Mouse (Mus musculus) heart, adult 8-10 months (tissue): ENCODE data around the gene Slc9a8. TPM values are rescaled to one million over a fixed set of nuclear protein-coding genes. Genes with fewer than 3 reads are reported as not detected.

Experiments used
- DNase-seq: peaks from one replicate; pipeline ENCODE4 v3.0.0; 2022; ENCODE audit warnings: low spot score
- total RNA-seq, 4 experiments: library from RNA; stranded (reverse); gene quantifications; 2 replicates each; pipeline ENCODE4 v1.2.4; 2022

The Slc9a8 gene
- total RNA-seq, 4 experiments from 2014 or later, result 24.6 to 30.5 (median 25.6) TPM

GRCm38 (mm10) chr2:167414461-167414860, 7.1 kb upstream of the Slc9a8 start:
- DNase-seq, result no peak

DNA sequence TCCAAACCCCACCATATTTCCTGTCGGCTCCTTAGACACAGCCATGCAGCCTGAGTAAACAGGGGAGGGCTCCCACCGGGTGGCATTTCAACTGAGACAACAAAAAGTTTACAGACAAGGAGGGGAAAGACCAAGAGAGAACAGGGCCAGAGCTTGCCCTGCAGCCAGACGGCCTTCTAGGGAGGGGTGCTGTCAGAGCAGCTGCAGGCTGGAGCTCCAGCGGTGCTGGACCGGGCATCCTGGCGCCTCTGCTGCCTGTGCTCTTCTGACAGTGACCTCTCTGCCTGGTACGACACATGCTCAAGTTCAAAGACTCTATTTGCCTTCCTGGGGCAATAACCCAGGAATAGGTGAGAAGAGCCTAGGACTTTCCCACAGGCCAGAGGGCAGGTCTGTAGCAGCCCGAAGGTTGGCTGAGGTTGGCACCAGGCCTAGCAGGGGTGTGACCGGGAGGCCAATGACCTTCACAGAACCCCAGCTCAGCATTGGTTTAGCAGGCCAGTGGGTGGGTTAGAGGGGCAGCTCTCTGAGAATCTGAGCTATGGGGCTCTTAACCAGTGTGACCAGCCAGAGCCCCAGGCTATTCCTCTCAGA, 5.4 kb upstream of the Slc9a8 start:
- DNase-seq, result no peak

DNA sequence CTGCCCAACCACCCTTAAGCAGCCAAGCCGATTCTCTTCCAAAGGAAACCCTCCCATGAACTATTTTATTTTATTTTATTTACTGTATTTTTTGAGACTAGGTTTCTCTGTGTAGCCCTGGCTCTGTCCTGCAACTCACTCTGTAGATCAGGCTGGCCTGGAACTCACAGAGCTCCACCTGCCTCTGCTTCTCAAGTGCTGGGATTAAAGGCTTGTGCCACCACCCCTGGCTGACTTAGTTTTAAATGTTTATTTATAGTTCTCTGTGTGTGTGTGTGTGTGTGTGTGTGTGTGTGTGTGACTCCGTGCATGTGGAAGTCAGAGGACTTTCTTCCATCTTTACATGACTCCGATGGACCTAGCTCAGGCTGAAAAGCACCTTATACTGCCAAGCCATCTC, 4.5 kb upstream of the Slc9a8 start:
- no peak for DNase-seq

DNA sequence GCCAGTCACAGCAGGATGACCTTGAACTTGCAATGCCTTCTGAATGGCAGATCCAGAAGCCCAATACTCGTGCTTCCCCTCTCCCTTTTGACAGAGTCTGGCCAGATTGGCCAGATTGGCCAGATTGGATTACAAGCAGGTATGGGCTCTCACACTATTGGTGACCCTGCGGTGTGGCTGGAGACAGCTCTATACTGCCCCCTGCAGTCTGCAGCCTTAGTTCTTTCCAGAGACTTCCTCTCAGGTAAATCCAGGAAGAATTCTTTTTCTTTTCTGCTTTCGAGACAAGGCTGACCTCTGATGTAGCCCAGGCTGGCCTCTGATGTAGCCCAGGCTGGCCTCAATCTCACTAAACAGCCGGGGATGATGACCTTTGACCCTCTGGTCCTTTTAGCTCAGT, 3.8 kb upstream of the Slc9a8 start:
- peak; percentile 61 for DNase-seq

GRCm38 (mm10) chr2:167419204-167419603, 2.3 kb upstream of the Slc9a8 start:
- peak; percentile 73 for DNase-seq

DNA sequence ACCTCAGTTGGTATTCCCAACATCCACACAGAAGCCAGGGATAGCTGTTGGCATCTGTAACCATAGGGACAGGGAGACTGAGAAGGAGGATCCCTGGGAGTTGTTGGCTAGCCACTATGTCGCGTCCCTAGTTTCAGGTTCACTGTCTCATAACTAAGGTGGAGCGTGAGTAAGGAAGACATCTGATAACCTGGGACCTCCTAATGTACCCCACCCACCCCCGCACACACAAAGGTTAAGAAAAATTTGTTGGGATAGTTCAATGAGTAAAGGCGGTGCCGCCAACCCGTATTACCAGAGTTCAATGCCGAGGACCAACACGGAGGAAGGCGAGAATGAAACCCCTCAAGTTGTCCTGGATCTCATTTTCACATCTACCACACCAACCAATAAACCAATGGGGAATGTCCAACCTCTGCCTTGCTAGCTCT, 686 bp upstream of the Slc9a8 start:
- DNase-seq, result no peak

DNA sequence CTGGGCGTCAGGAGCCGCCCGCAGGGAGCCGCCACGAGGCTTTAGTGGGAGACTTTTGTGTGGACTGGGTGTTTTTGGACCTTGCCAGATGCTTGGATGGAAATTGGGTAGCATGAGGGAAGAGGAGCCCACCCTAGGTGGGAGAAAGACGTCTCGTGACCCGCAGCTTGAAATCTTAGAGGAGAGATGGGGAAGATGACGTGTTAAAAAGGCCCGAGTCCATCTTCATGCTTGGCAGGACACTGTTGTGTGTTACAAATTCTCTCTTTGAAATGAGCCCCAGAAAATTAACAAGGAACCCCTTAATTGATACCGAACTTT, 598 bp downstream of the Slc9a8 start:
- DNase-seq, result no peak

- no peak for DNase-seq
Measured at GRCm38 (mm10) chr2:167423031-167423611, 1.6 kb downstream of the Slc9a8 start.

- DNase-seq, result no peak
Measured at GRCm38 (mm10) chr2:167424040-167424439, 2.5 kb downstream of the Slc9a8 start.

DNA sequence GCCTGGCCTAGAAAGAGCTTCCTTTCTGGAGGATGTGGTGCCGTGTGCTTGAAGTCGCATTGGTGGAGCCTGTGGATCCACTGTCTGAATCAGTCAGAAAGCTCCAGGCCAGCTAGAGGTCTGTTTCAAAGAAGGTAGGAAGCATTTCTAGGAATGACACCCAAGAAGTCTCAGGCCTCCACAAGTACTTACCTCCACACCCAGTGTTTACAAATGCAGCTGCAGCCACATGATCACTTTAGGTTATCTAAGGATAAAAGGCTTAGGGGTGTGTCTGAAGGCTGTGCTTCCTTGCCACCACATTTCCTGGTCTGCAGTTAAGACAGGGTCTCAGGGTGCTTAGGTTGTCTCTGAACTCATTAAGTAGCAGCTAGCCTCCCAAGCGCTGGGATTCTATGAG, 3.0 kb downstream of the Slc9a8 start:
- no peak for DNase-seq

DNA sequence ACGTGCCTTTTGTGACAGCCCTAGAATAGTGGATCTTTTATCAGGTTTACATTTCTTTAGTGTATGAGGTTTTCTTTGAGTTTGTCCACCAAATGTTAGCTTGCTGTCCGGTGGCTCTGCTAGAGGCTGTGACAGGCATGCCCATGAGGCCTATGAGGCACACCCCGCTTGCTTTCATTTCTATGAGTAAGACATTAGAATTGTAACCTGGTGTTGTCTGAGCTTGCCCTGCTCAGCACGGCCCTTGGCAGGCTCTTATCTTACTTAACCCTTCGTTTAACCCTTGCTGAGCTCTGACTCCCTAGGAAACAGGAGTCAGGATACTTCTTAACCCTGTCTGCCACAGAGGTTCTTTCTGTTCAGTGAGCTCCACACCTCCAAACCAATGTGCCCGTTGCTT, 3.9 kb downstream of the Slc9a8 start:
- DNase-seq, result no peak

- no peak for DNase-seq
Measured at GRCm38 (mm10) chr2:167429596-167429995, 8.1 kb downstream of the Slc9a8 start.

GRCm38 (mm10) chr2:167430737-167431417, 9.4 kb downstream of the Slc9a8 start:
- DNase-seq, result no peak

DNA sequence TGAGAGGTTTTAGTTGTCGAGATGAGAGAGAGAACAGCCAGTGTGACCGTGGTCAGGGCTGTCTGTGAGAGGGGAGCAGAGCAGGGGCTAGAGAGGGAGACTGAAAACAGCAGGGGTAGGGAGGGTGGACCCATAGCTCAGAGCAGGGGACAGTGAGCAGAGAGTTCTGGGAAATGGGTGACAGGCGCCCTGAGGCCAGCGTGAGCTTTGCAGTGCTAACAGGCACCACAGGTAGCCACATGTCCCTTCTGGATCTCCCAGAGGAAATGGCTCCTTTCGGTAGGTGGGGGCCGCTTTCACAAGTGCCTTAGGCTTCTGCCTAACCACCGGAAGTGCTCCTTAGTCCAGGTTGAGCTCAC, 9.9 kb downstream of the Slc9a8 start:
- no peak for DNase-seq

GRCm38 (mm10) chr2:167434570-167434969, 13.1 kb downstream of the Slc9a8 start:
- no peak for DNase-seq

DNA sequence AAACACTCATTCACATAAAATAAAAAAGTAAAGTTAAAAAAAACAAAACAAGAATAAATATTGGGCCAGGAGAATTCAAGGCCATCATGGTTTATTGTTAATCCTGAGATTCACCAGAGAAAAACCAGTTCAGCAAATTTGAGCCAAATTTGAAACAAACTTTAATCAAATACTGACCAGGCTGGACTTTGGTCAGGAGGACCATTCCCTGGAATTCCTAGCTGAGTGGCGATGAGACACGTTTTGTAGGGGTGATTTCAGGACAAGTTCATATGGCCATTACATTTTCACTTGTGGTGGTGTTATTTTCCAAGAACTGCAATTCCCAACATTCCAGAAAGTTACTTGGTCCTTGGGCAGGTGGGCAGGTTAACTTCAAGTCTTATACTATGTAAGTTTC, 14.1 kb downstream of the Slc9a8 start:
- DNase-seq, result no peak

- no peak for DNase-seq
Measured at GRCm38 (mm10) chr2:167436371-167436770, 14.9 kb downstream of the Slc9a8 start.

DNA sequence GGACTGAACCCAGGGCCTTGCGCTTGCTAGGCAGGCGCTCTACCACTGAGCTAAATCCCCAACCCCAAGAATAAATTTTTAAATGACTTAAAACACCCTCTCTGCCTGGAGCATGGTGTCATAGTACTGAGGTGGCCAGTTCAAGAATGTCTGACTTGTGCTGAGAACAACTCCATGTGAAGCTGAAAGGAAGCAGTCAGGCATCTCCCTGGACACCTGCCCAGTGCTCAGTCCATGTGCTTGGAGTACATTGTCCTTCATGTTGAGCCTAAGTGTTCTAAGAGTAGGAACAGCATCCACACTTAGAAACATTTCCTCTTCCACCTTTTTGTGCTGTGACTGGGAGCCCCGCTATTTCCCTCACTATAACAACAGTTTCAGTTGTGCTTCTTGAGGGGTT, 17.9 kb downstream of the Slc9a8 start:
- DNase-seq, result peak; percentile 43

GRCm38 (mm10) chr2:167443411-167444193, 22.1 kb downstream of the Slc9a8 start:
- DNase-seq, result no peak

GRCm38 (mm10) chr2:167445911-167446780, 24.6 kb downstream of the Slc9a8 start:
- no peak for DNase-seq

DNA sequence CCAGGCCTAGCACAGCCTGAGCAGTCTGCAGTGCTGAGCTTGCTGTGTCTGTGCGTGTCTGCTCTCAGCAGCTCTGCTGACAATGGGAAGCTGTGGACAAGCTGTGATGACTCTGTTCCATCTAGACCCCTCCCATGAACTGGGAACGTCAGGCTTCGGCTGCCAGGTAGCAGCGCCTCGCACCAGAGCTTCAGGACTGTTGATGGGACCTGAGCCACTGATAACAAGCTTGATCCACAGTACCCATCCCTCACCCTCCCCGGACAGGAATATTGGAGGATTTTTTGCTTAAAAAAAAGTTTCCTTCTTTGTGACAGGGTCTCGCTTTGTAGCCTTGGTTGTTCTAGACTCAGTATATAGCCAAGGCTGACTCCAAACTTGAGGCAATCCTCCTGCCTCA, 25.7 kb downstream of the Slc9a8 start:
- DNase-seq, result no peak

DNA sequence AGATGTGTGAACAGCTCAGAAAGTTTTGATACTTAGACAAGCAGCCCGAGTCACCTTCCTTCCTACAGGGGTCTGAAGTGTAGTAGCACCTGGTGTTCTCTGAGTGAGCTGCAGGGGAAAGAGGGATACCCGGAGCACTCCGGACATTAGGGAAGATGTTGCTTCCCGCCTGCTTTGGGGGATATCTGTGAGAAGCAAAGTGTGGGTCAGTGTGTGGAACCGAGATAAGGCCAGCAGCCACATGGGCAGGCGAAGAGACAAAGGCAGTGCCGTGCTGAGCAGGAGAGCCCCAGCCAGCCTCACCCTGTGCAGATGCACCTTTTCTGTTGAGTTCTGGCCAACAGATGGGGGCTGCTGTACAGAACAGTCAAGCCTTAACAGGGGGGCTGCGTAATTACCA, 26.1 kb downstream of the Slc9a8 start:
- DNase-seq, result no peak
